Mouse (Mus musculus) lung, postnatal 14 days (tissue): ENCODE measurements around the gene Ppm1g.
A peak's percentile ranks its signal among the peaks of the same experiment; 100 is the strongest.

ENCODE experiments used
- DNase-seq: peaks from one replicate; pipeline ENCODE4 v3.0.0; 2021

The Ppm1g gene

DNA sequence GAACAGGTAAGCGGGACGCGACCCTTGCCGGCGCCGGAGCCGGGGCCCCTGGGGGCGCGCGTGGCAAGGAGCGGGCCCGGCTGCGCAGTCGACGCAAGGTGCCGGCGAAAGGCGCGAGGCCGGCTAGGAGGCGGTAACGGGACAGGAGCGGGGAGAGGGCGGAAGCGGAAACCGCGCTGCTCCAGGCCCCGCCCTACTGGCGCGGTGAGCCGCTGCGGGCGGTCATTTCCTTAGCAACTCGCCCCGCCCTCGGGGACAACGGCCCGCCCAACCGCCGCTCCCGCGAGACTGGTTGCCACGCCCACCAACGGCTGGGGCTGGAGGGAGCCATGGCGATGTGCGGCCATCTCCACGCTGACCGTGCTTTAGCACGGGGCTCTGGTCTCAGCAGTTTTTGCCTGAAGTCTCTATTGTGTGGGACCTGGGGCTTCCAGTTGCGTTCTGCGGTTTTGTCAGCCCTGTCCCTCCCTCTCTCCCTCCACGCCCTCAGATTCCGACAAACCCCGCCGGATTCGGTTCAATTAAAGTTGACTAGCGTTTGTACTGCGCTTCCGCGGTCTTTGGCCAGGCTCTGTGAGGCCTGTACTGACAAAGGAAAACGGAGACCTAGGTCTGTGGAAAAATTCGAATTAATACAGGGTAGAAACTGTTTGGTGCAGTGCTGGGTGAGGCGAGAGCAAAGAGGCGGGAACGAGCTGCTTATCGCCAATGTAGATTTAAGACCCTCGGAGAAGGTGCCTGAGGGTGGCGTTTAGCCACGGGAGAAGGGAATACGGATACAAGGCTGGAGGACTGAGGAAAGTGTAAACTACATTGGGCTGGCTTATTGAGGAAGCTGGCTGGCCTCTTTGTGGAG, at the start of gene Ppm1g:
Ppm1g (minus strand) TSS at position 240 of the 856 bp plus-strand sequence.
- DNase-seq = peak; percentile 99

DNA sequence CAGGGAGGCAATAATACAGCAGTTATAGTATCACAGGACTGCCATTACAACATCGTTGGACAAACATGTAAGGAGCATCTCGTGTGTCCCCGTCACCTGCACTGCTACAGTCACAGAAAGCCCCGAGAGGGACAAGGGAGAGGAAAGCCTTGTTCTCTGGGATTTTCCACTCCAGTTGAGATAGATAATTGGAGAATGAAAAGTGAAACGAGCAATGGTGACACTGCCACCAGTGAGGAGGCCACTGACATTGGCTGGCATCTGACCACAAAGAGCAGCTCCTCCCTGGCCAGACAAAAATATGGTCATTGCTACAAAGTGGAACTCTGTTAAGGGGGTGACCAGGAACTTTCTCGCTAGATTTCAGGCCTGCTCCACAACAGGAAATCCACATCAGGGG, 47.2 kb upstream of the Ppm1g start:
- DNase-seq = no peak

DNA sequence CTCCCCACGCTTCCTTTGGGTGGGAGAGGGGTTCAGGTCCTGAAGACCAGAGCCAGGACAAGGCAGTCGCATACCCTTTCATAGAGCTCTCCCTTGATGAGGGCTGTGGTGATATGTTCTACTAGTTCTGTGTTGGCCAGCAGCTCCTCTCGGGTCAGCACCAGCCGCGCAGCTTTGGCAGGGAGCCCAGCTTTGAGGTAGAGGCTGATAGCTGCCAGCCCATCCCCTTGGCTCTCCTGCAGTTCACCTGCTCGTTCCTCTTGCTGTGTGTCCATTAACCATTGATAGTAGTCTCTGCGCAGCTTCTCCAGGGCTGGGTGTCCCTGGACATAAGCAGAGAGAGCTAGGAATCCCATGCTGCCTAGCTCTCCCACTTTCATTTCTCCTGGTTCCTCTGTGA, 45.6 kb upstream of the Ppm1g start:
- no peak for DNase-seq

DNA sequence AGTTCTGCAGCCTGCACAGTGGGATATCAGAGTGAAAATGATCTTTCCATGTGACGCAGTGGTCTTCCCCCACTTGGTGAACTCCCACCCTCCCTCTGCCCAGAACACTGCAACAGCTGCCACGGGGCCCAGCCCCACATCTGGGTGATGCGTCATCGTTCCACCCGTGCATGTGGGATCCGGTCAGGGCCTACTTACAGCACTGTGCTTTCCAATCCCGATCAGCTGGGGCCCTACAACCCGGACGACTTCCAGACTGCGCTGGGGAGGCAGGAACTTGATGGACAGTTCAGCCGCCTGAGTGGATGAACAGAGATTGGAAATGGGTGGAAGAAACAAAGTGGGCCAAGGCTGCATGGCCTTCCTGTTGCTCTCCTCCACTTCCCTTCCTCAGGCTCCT, 37.1 kb upstream of the Ppm1g start:
- no peak for DNase-seq

DNA sequence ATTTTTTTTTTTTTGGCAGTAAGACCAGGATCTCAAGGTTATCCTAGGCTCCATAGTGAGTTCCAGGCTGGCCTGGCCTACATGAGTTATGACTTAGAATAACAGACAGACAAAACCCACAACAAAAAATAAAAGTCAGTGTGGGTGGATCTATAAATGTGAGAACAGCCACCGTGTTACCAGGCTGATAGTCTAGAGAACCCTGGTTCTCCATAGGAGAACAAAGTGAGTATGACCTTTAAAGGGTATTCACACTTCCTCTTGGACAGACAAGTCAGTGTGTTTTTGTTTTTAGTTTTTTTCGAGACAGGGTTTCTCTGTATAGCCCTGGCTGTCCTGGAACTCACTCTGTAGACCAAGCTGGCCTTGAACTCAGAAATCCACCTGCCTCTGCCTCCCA, 35.5 kb upstream of the Ppm1g start:
- DNase-seq = no peak

DNA sequence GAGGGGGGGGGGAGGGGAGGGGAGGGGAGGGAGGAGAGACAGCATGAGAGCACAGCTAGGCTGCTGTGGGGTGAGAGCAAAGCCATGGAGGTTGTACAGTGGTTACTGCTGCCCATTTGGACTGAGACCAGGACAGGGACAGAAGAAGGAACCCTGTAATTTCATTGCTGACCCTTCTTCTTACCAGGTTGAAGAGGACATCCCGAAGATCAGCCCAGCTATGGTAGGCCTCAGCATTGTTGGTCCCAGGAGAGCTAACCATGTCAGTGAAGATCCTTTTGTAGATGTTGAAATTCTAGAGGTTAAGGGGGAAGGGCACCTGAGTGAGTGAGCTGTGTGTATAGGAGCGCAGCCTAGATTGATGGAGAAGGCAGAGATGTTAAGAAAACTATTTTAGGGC, 34.9 kb upstream of the Ppm1g start:
- DNase-seq = no peak

DNA sequence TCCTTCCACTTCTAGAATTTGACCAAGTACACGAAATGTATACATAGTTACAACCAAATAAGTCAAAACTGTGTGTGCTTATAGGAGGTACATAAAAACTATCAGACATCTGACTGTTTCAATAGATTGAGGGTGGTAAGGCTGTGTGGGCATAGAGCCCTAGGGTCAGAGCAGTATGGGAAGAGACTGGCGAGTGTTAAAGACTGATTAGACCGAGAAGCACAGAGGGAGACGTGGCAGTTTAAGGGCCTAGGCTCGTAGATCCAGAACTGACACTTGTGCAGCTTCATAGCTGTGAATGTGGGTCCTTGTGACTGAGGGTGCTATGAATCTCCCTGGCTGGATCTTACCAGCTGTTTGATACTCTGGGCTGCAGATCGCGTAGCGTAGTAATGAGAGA, 34.4 kb upstream of the Ppm1g start:
- DNase-seq = no peak

DNA sequence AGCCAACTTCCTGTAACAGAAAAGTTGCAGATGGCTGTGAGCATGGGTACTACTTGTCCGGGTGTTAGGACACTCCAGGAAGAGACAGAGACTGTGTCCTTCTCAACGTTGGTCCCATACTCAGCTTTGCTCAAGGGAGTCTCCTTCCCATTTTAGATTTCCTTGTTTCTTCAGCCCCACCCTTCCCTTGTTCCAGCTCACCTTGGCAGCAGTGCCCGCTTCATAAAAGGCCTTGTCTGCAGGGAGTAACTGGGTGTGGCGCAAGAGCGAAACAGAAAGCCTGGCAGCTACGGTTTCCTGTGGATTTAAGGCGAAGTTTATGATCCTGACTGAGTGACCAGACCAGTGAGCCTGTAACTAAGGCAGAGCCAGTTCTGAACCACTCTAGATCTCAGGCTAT, 34.0 kb upstream of the Ppm1g start:
- DNase-seq = peak; percentile 65

DNA sequence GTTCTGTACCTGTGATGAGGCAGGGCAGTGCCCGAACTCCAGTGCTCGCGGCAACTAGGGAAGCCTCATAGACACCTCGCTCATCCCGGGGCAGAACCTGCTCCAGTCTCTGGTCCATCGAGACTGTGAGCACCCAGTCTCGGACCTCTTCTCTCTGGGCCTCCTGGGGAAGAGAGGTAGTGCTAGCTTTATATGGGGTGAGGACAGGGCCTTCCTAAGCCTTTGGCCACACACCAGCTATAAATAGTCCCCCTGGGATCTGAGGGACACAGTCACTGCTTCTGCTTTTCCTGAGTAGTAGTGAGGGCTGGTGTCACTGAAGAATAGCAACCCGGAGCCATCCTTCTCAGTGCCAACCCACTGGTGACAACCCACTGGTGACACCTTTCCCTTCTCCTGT, 33.3 kb upstream of the Ppm1g start:
- no peak for DNase-seq

DNA sequence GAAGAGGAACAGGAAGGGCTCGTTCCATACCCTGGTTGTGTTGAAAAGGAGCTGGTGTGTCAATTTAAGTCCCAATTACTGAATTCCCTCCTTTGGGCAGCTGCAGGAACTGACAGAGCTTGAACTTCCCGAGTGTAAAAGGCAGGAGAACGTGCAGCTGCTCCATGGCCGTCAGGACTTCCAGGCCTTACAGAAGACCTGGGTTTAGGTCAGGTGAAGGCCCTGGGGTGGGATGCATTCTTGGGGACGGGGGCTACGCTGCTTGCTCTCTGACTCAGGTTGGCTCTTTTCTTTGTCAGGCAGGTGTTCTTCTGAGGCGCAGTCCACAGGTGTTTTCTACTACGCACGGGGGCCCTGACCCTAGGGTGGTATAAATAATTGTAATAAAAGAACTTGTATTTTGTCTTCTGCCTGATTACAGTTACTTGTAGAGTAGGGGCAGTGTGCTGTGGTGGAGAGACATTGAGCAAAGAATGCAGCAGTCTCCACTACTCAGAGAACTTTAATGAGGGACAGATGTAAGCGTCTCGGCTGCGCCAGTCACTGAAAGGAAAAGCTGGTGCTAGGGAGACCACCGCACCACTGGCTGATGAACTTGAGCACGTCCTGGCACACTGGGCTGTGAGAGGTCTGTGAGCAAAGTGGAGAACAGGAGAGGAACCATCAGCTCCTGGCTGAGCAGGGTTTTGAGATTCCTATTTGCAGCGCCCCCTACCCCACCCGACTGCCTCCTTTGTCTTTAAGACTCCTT, 32.5 kb upstream of the Ppm1g start:
- no peak for DNase-seq

DNA sequence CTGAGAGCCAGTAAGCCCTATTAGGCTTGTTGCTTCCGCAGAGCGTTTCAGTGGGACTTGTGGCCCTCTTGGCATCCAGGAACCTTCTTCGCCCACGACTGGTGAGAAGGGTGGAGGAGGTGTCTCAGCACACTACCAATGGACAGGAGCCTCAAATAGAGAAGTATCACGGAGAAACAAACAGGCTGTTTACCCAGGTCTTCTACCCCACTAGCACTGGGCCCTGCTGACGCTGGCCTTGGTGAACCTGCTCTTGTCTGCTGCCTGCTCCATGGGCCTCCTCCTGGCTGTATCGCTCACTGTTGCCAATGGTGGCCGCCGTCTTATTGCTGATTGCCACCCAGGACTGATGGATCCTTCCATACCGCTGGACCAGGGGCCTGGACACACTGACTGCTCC, 31.7 kb upstream of the Ppm1g start:
- no peak for DNase-seq

DNA sequence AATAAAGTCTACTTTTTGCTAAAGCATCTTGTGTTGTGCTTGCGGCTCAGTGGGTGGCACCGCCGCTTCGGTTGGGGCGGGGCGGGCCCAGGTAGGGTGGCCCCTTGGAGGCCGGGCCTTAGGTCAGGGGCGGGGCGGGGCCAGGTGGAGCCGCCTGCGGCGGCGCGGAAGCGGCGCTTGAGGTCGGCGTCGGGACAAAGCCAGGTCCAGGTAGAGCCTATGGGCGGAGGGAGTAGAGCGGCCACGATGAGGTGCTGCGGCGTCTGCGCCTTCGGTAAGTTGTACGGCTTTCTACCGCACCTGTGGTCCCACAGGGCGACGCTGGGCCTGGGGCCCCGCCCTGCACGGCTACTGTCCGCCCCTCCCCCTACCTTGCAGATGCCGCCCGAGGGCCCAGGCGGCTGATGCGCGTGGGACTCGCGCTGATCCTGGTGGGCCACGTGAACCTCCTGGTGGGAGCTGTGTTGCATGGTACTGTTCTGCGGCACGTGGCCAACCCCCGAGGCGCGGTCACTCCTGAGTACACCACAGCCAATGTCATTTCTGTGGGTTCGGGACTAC, 31.1 kb upstream of the Ppm1g start, which contains the start of gene Krtcap3:
Krtcap3 (plus strand) TSS at position 151 of the 561 bp plus-strand sequence.
- DNase-seq = peak; percentile 61

DNA sequence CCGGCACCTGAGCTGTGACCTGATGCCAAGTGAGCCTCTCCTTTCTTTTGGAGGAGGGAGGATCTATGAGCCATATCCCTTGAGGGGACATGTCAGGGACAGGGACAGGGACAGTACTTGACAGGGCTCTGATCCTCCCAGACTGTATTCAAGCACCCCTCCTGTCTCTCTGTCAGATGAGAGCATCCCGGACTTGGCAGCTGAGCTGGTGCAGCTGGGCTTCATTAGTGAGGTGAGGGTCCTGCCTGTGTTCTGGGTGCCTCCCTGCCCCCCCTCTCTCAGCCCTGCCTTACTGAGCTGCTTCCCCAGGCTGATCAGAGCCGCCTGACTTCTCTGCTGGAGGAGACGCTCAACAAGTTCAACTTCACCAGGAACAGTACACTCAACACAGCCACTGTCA, 30.2 kb upstream of the Ppm1g start:
- no peak for DNase-seq

DNA sequence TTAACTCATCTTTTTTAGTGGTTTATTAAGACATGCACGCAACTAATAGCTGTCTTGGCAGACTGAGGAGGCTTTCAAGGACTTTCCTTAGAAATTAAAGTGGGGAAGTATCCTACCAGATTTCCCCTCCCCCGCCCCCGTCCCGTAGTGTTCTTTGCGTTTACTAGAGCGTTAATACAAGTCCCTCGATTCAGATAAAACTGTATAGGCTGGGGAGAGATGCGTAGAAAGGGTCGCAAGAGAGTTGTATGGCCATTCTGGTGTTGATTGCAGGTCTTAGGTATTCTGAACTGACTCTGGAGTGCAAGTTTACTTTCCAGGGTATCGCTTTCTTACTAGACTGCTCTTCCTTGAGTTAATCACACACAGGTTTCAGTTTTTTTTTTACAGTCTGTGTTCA, 21.7 kb upstream of the Ppm1g start:
- DNase-seq = no peak

DNA sequence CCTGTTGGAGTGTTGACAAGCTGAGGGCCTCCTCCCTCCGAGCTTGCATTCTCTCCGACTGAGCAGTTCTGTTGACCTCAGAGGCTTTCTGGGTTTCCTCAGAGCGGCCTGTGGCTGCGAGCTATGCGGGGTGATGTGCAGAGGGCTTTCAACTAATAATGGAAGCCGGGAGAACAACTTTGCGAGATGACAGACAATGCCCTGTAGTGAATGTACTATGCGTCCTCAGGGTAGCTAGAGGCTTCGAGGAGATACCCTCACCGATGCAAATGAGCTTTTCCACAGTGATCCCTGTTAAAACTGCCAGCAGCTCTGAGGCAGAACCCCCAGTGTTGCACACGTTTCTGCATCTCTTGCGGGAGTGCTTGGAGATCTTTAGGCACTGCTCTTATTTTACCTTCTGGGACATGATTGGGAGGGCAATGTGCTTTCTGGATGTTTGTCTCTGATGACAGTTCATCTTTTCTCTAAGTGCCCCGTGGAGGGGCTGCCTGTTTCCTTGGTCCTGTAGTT, 21.1 kb upstream of the Ppm1g start:
- DNase-seq = no peak

DNA sequence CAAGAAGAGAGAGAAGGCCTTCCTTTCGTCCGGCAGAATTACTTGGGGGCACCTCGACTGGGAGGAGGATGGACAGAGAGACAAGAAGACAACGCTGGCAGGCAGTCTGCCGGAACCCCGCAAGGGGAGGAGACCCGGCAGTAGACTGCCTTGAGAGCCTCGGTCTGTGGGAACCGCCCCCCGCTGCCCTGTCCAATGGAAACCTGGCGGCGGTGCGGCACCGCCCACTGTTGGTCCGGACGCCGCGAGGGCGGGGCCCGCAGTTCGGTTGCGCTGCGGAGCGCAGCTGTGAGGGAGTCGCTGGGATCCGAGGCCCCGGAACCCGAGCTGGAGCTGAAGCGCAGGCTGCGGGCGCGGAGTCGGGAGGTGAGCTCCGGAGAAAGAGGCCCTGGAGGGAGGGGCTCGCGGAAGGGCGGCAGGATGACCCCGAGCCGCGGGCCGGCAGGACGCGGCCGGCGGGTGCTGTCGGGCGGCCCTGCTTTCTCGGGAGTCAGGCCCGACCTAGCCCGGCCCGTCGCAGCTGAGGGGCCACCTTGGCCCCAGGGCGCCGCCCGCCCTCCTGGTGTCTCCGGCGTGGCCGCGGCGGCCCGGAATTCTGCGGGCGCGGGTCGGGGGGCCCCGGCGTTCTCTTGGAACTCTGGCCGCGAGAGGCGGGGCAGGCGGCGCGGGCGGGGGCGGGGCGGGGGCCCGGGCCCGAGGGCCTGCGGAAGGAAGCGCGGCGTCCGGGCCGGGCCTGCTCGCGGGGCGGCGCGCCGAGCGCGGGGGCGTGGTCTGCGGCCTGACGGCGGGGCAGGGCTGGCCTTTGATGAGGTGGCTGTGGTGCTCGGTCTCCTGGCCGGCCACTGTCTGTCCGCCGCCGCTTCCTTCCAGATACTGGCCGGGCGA, 20.4 kb upstream of the Ppm1g start, which contains the start of the genes Nrbp1 and Gm9970:
Nrbp1 (plus strand) TSS at position 228 of the 885 bp plus-strand sequence.
Gm9970 (minus strand) TSS at position 596 of the 885 bp plus-strand sequence.
- peak; percentile 95 for DNase-seq

DNA sequence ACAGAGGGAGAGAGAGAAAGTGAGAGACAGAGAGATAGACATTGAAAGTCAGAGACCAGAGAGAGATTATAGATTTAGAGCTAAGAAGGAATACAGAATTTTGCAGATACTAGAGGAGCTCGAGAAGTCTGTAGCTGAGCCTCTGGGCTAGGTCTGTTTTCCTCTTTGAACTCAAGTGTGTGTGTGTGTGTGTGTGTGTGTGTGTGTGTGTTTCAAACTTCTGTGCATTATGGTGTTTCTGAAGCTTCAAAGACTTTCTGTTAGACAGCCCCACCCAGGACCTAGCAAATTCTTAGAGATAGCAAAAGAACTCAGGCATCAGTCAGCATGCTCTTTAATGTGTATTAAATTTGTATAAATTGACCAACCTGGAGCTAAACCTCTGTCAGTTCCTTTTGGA, 6.2 kb upstream of the Ppm1g start:
- no peak for DNase-seq

DNA sequence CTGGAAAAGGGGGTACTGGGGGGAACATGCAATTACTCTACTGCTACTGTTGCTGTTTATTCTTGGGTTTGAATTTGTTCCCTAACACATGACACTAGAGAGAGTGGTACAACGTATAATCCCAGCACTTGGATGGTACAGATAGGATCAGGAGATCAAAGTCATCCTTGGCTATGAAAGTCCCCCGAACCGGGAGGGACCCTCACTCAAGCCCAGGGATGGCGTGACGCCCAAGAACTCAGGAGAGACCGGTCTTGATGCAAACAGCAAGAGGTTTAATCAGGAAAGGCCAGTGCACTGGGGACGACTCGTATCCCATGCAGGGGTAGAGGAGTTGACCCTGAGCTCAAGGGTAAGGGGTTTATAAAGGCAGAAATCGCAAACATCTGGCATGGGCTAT, 2.2 kb upstream of the Ppm1g start:
- DNase-seq = no peak

DNA sequence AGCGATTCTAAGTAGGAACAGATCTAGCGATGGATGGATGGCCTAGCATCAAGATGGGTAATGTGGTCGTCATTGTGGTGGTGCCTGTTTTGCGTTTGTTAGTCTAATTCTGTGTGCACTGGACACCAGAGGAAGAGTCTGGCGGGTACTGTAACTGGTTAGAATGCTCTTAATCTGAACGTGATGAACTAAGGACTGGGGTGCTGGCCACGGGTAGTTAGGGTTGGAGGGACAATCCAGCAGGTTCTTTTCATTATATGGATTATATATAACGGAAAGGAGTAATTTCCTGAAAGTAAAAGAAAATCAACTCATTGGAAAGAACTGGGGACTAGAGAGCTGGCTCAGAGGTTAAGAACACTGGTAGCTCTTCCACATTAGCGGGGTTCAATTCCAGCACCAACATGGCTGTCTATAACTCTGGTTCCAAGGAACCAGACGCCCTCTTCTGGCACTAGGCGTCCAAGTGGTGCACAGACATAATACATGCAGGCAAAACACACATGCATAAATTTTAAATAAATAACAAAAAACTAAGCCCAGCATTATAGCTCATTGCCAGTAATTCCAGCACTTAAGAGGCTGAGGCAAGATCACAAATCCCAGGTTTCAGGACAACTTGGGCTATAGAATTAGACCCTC, 938 bp upstream of the Ppm1g start:
- no peak for DNase-seq

DNA sequence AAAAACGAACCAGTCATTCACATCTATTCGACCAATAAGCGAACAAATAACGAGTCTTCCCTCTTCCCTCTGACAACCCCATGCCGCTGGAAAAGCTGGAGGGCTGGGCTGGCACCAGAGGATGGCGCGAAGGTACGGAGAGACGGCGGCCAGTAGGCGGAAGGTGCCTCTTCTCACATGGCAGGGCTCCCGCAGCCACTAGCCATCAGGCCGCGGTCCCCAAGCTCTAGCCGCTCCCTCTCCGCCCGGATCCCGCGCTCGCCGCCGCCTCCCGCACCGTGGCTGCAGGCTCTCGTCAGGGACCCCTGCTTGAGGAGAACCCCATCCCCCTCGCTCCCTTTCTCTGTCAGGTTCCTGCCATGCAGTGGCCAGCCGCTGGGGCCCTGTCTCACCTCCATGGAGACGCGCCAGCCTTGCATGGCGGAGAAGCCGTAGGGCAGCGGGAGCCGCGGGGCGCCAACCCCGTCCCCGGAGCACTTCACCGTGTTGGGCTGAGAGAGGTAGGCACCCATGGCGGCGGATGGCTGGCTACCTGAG, 508 bp downstream of the Ppm1g start:
- peak; percentile 33 for DNase-seq

DNA sequence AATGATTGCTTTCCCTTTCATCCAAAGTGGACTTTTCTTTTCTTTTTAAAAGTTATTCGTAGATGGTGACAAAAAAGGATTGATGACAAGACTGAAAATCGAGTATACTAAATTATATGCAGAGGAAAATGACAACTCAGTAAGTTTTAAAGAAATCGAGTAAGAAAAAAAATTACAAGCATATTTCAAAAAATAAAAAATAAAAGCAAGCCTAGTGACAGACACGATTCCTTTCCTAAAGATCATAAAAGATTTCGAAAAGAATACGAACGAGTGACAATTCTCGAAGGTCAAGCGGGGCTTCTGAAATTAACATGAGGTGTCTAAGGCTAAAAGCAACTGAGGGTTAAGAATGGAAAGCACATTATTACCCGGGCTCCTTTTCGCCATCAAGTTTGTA, 1.0 kb downstream of the Ppm1g start:
- DNase-seq = no peak

DNA sequence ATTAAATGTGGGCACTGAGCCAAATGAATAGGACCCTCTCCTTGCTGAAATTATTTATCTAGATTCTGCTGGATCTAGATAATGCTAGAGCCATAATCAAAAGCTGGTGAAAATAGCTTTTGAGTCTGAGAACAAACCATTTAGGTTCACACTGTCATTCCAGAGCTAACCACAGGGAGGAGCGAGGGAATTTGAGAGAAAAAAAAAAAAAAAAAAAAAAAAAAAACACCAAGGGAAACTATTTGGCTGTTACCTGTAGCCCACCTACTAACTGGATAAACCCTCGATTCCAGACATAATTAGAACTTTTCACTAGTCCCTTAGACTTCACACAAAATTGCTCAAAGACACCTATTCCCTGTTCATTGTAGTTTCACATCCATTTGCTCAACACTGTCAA, 1.4 kb downstream of the Ppm1g start:
- DNase-seq = no peak
